Mouse (Mus musculus) CH12.LX (cell line): ENCODE measurements around the gene Atxn7. TPM values are rescaled to one million over a fixed set of nuclear protein-coding genes. Genes with fewer than 3 reads are reported as not detected.

Experiments
- DNase-seq: peaks from one replicate; pipeline ENCODE4 v3.0.0-alpha.2; 2013; ENCODE audit errors: extremely low read depth
- H3K27ac ChIP-seq: 2 replicates; pipeline ENCODE4 v1.5.1; 2012; ENCODE audit warnings: low read depth, mild to moderate bottlenecking, control low read depth, moderate library complexity; ENCODE audit not compliant: insufficient read depth
- H3K27me3 ChIP-seq: replicated peaks from 2 replicates; pipeline ENCODE3; 2012; ENCODE audit warnings: inconsistent platforms
- H3K36me3 ChIP-seq, 2 experiments: replicated peaks in 1 of 2; 2 replicates each; pipeline versions ENCODE3 to v1.6.1; 2012; ENCODE audit warnings: inconsistent platforms in 1 of 2, low read length in 1 of 2, mild to moderate bottlenecking in 1 of 2, mixed read lengths in 1 of 2, moderate library complexity in 1 of 2; ENCODE audit not compliant: control insufficient read depth in 1 of 2, insufficient read depth in 1 of 2
- H3K4me1 ChIP-seq, 2 experiments: 2 replicates each; pipeline ENCODE4 v1.6.1; 2012; ENCODE audit warnings: inconsistent platforms in 1 of 2, moderate library complexity in 1 of 2; ENCODE audit not compliant: insufficient read depth in 2 of 2, control insufficient read depth in 1 of 2
- H3K4me2 ChIP-seq: 2 replicates; pipeline ENCODE4 v1.6.1; 2012; ENCODE audit warnings: low read depth, mild to moderate bottlenecking, control low read depth; ENCODE audit not compliant: poor library complexity, insufficient read depth, severe bottlenecking
- H3K4me3 ChIP-seq, 3 experiments: fragments of 150-350 bp in 1 of 3; sonication (generic) in 1 of 3; replicated peaks in 1 of 3; 2 replicates each; pipeline versions ENCODE3 to v1.5.1; 2011 to 2012; ENCODE audit warnings: low read depth in 2 of 3, low read length in 2 of 3, mild to moderate bottlenecking in 2 of 3, moderate library complexity in 2 of 3, control low read depth in 1 of 3, improper control_type of control experiment in 1 of 3, inconsistent platforms in 1 of 3, mixed read lengths in 1 of 3; ENCODE audit not compliant: poor library complexity in 1 of 3
- H3K79me2 ChIP-seq: replicated peaks from 2 replicates; pipeline ENCODE4 v1.6.1; 2012; ENCODE audit warnings: mild to moderate bottlenecking, moderate library complexity; ENCODE audit not compliant: control insufficient read depth, poor library complexity, insufficient read depth, severe bottlenecking; ENCODE audit errors: extremely low read depth
- H3K9ac ChIP-seq: 2 replicates; pipeline ENCODE4 v1.6.1; 2012; ENCODE audit warnings: low read depth, mild to moderate bottlenecking, control low read depth, moderate library complexity; ENCODE audit not compliant: insufficient read depth
- H3K9me3 ChIP-seq: replicated peaks from 2 replicates; pipeline ENCODE3; 2012; ENCODE audit warnings: low read length, inconsistent platforms, mixed read lengths
- EP300 ChIP-seq: IDR thresholded peaks from 2 replicates; pipeline ENCODE4 v1.6.1; 2011; ENCODE audit warnings: low read length, improper control_type of control experiment
- IRF4 ChIP-seq: IDR thresholded peaks from 2 replicates; pipeline ENCODE4 v1.6.1; 2014; ENCODE audit warnings: low read depth, mild to moderate bottlenecking, inconsistent platforms, low read length, improper control_type of control experiment
- MAZ ChIP-seq: IDR thresholded peaks from 2 replicates; pipeline ENCODE4 v1.6.1; 2012; ENCODE audit warnings: low read depth, mild to moderate bottlenecking, inconsistent platforms, low read length, improper control_type of control experiment, moderate library complexity
- MYC ChIP-seq: IDR thresholded peaks from 2 replicates; pipeline ENCODE4 v1.6.1; 2011; ENCODE audit warnings: low read depth, mild to moderate bottlenecking, improper control_type of control experiment, low read length
- PAX5 ChIP-seq: IDR thresholded peaks from 2 replicates; pipeline ENCODE4 v1.6.1; 2012; ENCODE audit warnings: low read length, inconsistent platforms, mixed read lengths
- POLR2AphosphoS2 ChIP-seq: IDR thresholded peaks from 2 replicates; pipeline ENCODE4 v1.6.1; 2011; ENCODE audit warnings: low read depth, low read length, improper control_type of control experiment
- RCOR1 ChIP-seq: conservative IDR thresholded peaks from 2 replicates; pipeline ENCODE4 v1.6.1; 2012; ENCODE audit warnings: low read depth, mild to moderate bottlenecking, inconsistent platforms, low read length, improper control_type of control experiment
- SIN3A ChIP-seq: IDR thresholded peaks from 2 replicates; pipeline ENCODE4 v1.6.1; 2012; ENCODE audit warnings: low read length, improper control_type of control experiment, inconsistent platforms
- ZMIZ1 ChIP-seq: IDR thresholded peaks from 2 replicates; pipeline ENCODE4 v1.6.1; 2012; ENCODE audit warnings: low read depth, mild to moderate bottlenecking, inconsistent platforms, low read length, improper control_type of control experiment
- dilution Hi-C: fragments of 300-500 bp; cut with MboI; formaldehyde crosslinking; loops from 2 replicates; pipeline ENCODE4 v1.14.3; 2020; ENCODE audit warnings: low sequenced_read_pairs; ENCODE audit not compliant: extremely low pct_unique_long_range_greater_than_20kb, extremely low pct_ligation_motif_present
- in situ Hi-C: fragments of 300-500 bp; cut with MboI; formaldehyde crosslinking; loops from 3 replicates; pipeline ENCODE4 v1.14.3; 2019; ENCODE audit warnings: low sequenced_read_pairs, low pct_ligation_motif_present, low pct_unique_long_range_greater_than_20kb, mixed read lengths
- polyA plus RNA-seq: library from polyadenylated mRNA; unstranded; fragments of >175 nt; gene quantifications from 2 replicates; pipeline ENCODE4 v1.2.1, GENCODE M21; 2012; ENCODE audit warnings: low read depth; ENCODE audit not compliant: insufficient read length
- total RNA-seq, 2 experiments: library from RNA; depleted of rRNA; stranded (reverse); fragments of 300-350 nt in 1 of 2; fragments of >200 nt in 1 of 2; gene quantifications; 2 replicates each; pipeline ENCODE4 v1.2.3; 2012 to 2014

Gene Atxn7
- total and polyA plus RNA-seq, 3 experiments: 2.1 to 6.6 (median 2.3) TPM

DNA sequence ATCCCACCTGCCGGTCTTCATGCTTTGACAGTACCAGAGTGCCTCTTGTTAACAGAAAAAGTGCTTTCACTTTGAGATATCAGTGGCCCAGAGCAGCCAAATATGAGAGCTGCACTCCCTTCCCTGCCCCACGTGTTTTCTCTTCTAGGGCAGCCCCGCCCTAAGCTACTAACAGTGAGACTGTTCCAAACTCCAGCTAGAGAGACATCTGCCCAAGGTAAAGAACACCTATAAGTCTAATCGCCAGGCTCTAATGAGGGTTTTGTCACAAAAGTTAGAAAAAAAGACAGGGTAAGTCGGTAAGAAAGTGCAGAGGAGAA is 27.2 kb upstream of the Atxn7 start:
- H3K27me3 ChIP-seq: no peaks in the 10 kb centered on the region
- no peaks in the 10 kb centered on the region for H3K36me3 ChIP-seq
- H3K9ac ChIP-seq: no peak overlapping the region
- no peak overlapping the region for H3K27ac ChIP-seq
- H3K4me1 ChIP-seq: no peaks in the 10 kb centered on the region
- H3K79me2 ChIP-seq: no peaks in the 10 kb centered on the region
- TF ChIP-seq IRF4 (no peak), MYC (no peak), RCOR1 (no peak), MAZ (no peak), ZMIZ1 (no peak)
- TF ChIP-seq, all 38 proteins: peak for 0
- Histone ChIP-seq H3K9me3 (peaks cover 11% of the 10 kb centered on the region), H3K4me2 (no peak overlapping the region), H3K4me3 (no peak overlapping the region)
- dilution Hi-C loops (no loop called here), in situ Hi-C loops (no loop called here)
- no peak for DNase-seq

DNA sequence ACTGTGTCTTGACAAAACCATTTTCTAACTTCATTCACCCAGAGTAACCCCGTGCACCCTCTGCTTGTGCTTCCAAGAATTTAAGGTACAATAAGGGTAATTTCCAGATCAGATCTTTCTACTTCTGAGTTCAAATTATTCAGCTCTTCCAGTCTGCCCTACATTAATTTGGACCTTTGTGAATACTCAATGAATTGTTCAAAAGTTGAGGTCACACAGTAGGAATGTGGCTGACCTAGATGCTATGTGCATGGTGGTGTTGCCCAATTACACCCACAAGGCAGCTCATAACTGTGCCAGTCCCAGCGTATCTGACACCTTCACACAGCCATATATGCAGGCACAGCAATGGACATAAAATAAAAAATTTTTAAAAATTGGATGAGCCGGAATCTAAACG is 16.6 kb upstream of the Atxn7 start:
- Histone ChIP-seq H3K4me1 (no peaks in the 10 kb centered on the region), H3K4me3 (no peak overlapping the region), H3K9ac (no peak overlapping the region), H3K27ac (no peak overlapping the region), H3K4me2 (no peak overlapping the region), H3K36me3 (peaks cover 7 to 28% of the 10 kb centered on the region in 2 experiments), H3K79me2 (no peaks in the 10 kb centered on the region), H3K27me3 (no peaks in the 10 kb centered on the region), H3K9me3 (no peaks in the 10 kb centered on the region)
- in situ Hi-C loops: no loop called here
- TF ChIP-seq RCOR1: no peak
- no peak for TF ChIP-seq PAX5
- dilution Hi-C loops: no loop called here
- DNase-seq: no peak

DNA sequence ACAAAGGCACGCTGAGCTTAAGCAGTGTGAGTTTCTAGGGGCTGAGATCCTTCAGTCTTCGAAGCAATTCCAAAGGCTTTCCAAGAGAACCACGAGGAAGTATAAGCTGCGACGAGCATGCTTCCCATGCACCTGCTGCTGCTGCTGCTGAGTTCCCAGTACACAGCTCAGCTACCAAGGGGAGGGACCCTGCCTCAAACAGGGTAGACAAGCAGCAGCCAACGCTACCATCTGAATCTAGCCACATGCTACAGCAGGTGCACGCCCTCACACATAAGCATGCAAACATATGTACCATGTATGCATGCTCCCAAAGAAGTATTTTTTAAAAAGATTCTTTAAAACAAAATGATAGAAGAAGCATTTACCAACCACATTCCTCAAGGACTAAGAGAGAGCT is 12.9 kb upstream of the Atxn7 start:
- Histone ChIP-seq H3K27me3 (no peaks in the 10 kb centered on the region), H3K4me2 (no peak overlapping the region), H3K9ac (no peak overlapping the region), H3K4me3 (no peak overlapping the region), H3K9me3 (no peaks in the 10 kb centered on the region), H3K27ac (no peak overlapping the region), H3K36me3 (peaks cover 18 to 56% of the 10 kb centered on the region in 2 experiments), H3K4me1 (no peaks in the 10 kb centered on the region), H3K79me2 (no peaks in the 10 kb centered on the region)
- dilution Hi-C loops: no loop called here
- DNase-seq: no peak
- TF ChIP-seq ZMIZ1 (no peak), EP300 (no peak), POLR2AphosphoS2 (no peak), SIN3A (no peak)
- in situ Hi-C loops: no loop called here
